Mouse (Mus musculus) limb, embryonic 14.5 days (tissue): Measurements from ENCODE around the gene Fam102b. TPM values are rescaled to one million over a fixed set of nuclear protein-coding genes. Genes with fewer than 3 reads are reported as not detected.

Source experiments
- ATAC-seq: fragments of 200-750 bp; cut with Nextera tagmentation; 2 replicates; pipeline ENCODE4 v1.8.0; 2017; ENCODE audit warnings: low read depth, moderate number of reproducible peaks, moderate TSS enrichment; ENCODE audit not compliant: low FRiP score
- DNase-seq: peaks from one replicate; pipeline ENCODE4 v3.0.0-alpha.2; 2015; ENCODE audit warnings: low spot score
- H3K27ac ChIP-seq: fragments of 300-500 bp; sonication (generic); replicated peaks from 2 replicates; pipeline ENCODE4 v1.5.1; 2014; ENCODE audit warnings: low read depth, mild to moderate bottlenecking, low read length, moderate library complexity, mixed read lengths
- H3K27me3 ChIP-seq: fragments of 300-500 bp; sonication (generic); 2 replicates; pipeline ENCODE4 v1.6.1; 2014; ENCODE audit warnings: low read length, mixed read lengths; ENCODE audit not compliant: control insufficient read depth, insufficient read depth
- H3K36me3 ChIP-seq: fragments of 300-500 bp; sonication (generic); 2 replicates; pipeline ENCODE4 v1.6.1; 2014; ENCODE audit warnings: mild to moderate bottlenecking, low read length, moderate library complexity, mixed read lengths; ENCODE audit not compliant: control insufficient read depth, insufficient read depth
- H3K4me1 ChIP-seq: fragments of 300-500 bp; sonication (generic); 2 replicates; pipeline ENCODE4 v1.6.1; 2014; ENCODE audit warnings: antibody characterized with exemption, low read length, mixed read lengths; ENCODE audit not compliant: control insufficient read depth, insufficient read depth
- H3K4me2 ChIP-seq: fragments of 300-500 bp; sonication (generic); replicated peaks from 2 replicates; pipeline ENCODE4 v1.6.1; 2014; ENCODE audit warnings: low read depth, mild to moderate bottlenecking, low read length, moderate library complexity; ENCODE audit not compliant: severe bottlenecking
- H3K4me3 ChIP-seq: fragments of 300-500 bp; sonication (generic); replicated peaks from 2 replicates; pipeline ENCODE4 v1.5.1; 2014; ENCODE audit warnings: low read length
- H3K9ac ChIP-seq: fragments of 300-500 bp; sonication (generic); 2 replicates; pipeline ENCODE4 v1.6.1; 2014; ENCODE audit warnings: mild to moderate bottlenecking, low read depth, low read length, moderate library complexity; ENCODE audit not compliant: severe bottlenecking
- H3K9me3 ChIP-seq: fragments of 300-500 bp; sonication (generic); 2 replicates; pipeline ENCODE4 v1.6.1; 2016; ENCODE audit warnings: low read length; ENCODE audit not compliant: control insufficient read depth
- POLR2A ChIP-seq: fragments of 200-500 bp; IDR thresholded peaks from 2 replicates; pipeline ENCODE4 v1.8.0; 2012; ENCODE audit warnings: inconsistent platforms, mild to moderate bottlenecking, moderate library complexity, borderline replicate concordance; ENCODE audit not compliant: insufficient read depth, insufficient read length; ENCODE audit errors: extremely low read depth
- WGBS: fragments of 180-500 bp; shearing (Covaris S2); extraction: QIAGEN DNeasy Blood & Tissue Kit; methylation state at CpG from one replicate; pipeline ENCODE4 v1.1.7; 2014; 5-methylcytosine and 5-hydroxymethylcytosine counted together
- polyA plus RNA-seq, 2 experiments: library from polyadenylated mRNA; depleted of rRNA in 1 of 2; stranded (reverse) in 1 of 2; unstranded in 1 of 2; fragments of >200 nt; fragmentation: Nextera tagmentation in 1 of 2; extraction: Ambion mirVana in 1 of 2; gene quantifications; 2 replicates each; pipeline versions ENCODE4 v1.2.1 to v1.2.3; 2012 to 2014

Fam102b gene
- polyA plus RNA-seq, 2 experiments, result 15.4 to 16.9 TPM

- H3K4me2 ChIP-seq, result no peak overlapping the region
- WGBS, result 94% methylated on average over 13 of the region's 13 CpGs
- ATAC-seq, result no peak
- no peaks in the 10 kb centered on the region for H3K9me3 ChIP-seq
- H3K4me3 ChIP-seq, result no peak overlapping the region
- DNase-seq, result no peak
- no peak for TF ChIP-seq POLR2A
- H3K36me3 ChIP-seq, result peaks cover 58% of the 10 kb centered on the region
- H3K27ac ChIP-seq, result no peak overlapping the region
- no peaks in the 10 kb centered on the region for H3K4me1 ChIP-seq
- H3K9ac ChIP-seq, result no peak overlapping the region
- no peaks in the 10 kb centered on the region for H3K27me3 ChIP-seq
These were observed 49.9 kb downstream of the Fam102b start for GRCm38 (mm10) chr3:108977340-108978030.

- Histone ChIP-seq H3K9ac (no peak overlapping the region), H3K4me2 (no peak overlapping the region), H3K27ac (no peak overlapping the region), H3K36me3 (peaks cover 63% of the 10 kb centered on the region), H3K27me3 (no peaks in the 10 kb centered on the region), H3K9me3 (no peaks in the 10 kb centered on the region), H3K4me1 (no peaks in the 10 kb centered on the region), H3K4me3 (no peak overlapping the region)
- TF ChIP-seq POLR2A, result no peak
- ATAC-seq, result no peak
- DNase-seq, result no peak
- 83% methylated on average over 15 of the region's 15 CpGs for WGBS
These were observed 52.4 kb downstream of the Fam102b start for GRCm38 (mm10) chr3:108974920-108975485.

GRCm38 (mm10) chr3:108973980-108974660, 53.3 kb downstream of the Fam102b start:
- H3K36me3 ChIP-seq, result peaks cover 54% of the 10 kb centered on the region
- TF ChIP-seq POLR2A, result no peak
- no peaks in the 10 kb centered on the region for H3K9me3 ChIP-seq
- no peak overlapping the region for H3K4me3 ChIP-seq
- no peaks in the 10 kb centered on the region for H3K27me3 ChIP-seq
- no peak for DNase-seq
- H3K4me1 ChIP-seq, result no peaks in the 10 kb centered on the region
- WGBS, result 83% methylated on average over 13 of the region's 13 CpGs
- no peak overlapping the region for H3K9ac ChIP-seq
- no peak overlapping the region for H3K4me2 ChIP-seq
- ATAC-seq, result no peak
- no peak overlapping the region for H3K27ac ChIP-seq

GRCm38 (mm10) chr3:108966051-108966450, 61.4 kb downstream of the Fam102b start:
- H3K36me3 ChIP-seq, result peaks cover 7% of the 10 kb centered on the region; the same call in 1 of the 2 replicates
- ATAC-seq (no peak), DNase-seq (no peak)
- no peaks in the 10 kb centered on the region for H3K27me3 ChIP-seq
- H3K4me2 ChIP-seq, result no peak overlapping the region
- H3K27ac ChIP-seq, result no peak overlapping the region
- H3K4me3 ChIP-seq, result no peak overlapping the region
- H3K4me1 ChIP-seq, result no peaks in the 10 kb centered on the region
- no peaks in the 10 kb centered on the region for H3K9me3 ChIP-seq
- 96% methylated on average over 3 of the region's 3 CpGs for WGBS
- no peak for TF ChIP-seq POLR2A
- no peak overlapping the region for H3K9ac ChIP-seq

GRCm38 (mm10) chr3:108964361-108965044, 62.9 kb downstream of the Fam102b start:
- no peak overlapping the region for H3K4me2 ChIP-seq
- H3K4me1 ChIP-seq, result peaks cover 5% of the 10 kb centered on the region; the same call in 1 of the 2 replicates
- ATAC-seq (no peak), DNase-seq (no peak)
- no peaks in the 10 kb centered on the region for H3K9me3 ChIP-seq
- no peaks in the 10 kb centered on the region for H3K36me3 ChIP-seq
- no peak for TF ChIP-seq POLR2A
- H3K27ac ChIP-seq, result no peak overlapping the region
- H3K9ac ChIP-seq, result no peak overlapping the region
- WGBS, result 79% methylated on average over 7 of the region's 7 CpGs
- no peak overlapping the region for H3K4me3 ChIP-seq
- no peaks in the 10 kb centered on the region for H3K27me3 ChIP-seq
